Mouse (Mus musculus): ENCODE data around the gene Syce2. TPM values are rescaled to one million over a fixed set of nuclear protein-coding genes. Genes with fewer than 3 reads are reported as not detected.

Syce2 gene
- polyA plus RNA-seq, 1 experiment from 2014 or later = 110 TPM

- H3K4me1 ChIP-seq = peaks cover 14% of the 10 kb centered on the region
- H3K9me3 ChIP-seq (replicated peaks) = no peaks in the 10 kb centered on the region
- no peaks in the 10 kb centered on the region for H3K27me3 ChIP-seq (replicated peaks)
- 0 out of 2 replicates have a peak overlapping the region, but pooled peaks have one; percentile 11 for H3K27ac ChIP-seq
- no peak for ATAC-seq
- H3K9ac ChIP-seq = no peak overlapping the region
- H3K4me2 ChIP-seq = no peak overlapping the region
- WGBS (ENCODE audit: insufficient replicate concordance) = 56% methylated on average over 4 of the region's 4 CpGs
- H3K4me3 ChIP-seq = no peak overlapping the region
- H3K36me3 ChIP-seq = peaks cover 75% of the 10 kb centered on the region
Observed at GRCm38 (mm10) chr8:84884728-84885127, 12.8 kb downstream of the Syce2 start.

DNA sequence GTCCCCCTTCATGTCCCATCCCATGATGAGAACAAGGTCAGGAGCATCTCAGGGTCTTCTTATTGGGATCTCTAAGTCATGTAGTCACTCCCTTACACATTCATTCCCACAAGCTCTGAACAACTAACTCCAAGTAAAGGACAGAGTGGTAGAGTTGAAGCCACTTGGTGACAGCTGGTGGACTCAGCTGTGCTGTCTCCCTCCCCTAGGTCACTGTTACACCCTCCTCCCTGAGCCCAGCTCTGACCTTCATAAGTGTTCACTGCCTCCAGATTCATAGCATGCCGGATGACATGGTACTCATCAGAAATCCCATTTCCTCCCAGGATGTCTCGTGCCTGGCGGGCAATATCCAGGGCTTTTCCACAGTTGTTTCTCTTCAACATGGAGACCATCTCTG, 16.4 kb downstream of the Syce2 start:
- Histone ChIP-seq H3K9ac (no peak overlapping the region), H3K4me2 (no peak overlapping the region), H3K4me3 (no peak overlapping the region), H3K4me1 (peaks cover 32% of the 10 kb centered on the region), H3K27me3 (replicated peaks) (no peaks in the 10 kb centered on the region), H3K36me3 (peaks cover 87% of the 10 kb centered on the region), H3K9me3 (replicated peaks) (no peaks in the 10 kb centered on the region), H3K27ac (no peak overlapping the region)
- ATAC-seq = no peak
- 80% methylated on average over 3 of the region's 3 CpGs for WGBS (ENCODE audit: insufficient replicate concordance)

- H3K27ac ChIP-seq = no peak overlapping the region
- no peak overlapping the region for H3K9ac ChIP-seq
- WGBS (ENCODE audit: insufficient replicate concordance) = 100% methylated on average over 1 of the region's 1 CpGs
- H3K4me1 ChIP-seq = peaks cover 35% of the 10 kb centered on the region
- no peaks in the 10 kb centered on the region for H3K9me3 ChIP-seq (replicated peaks)
- H3K27me3 ChIP-seq (replicated peaks) = no peaks in the 10 kb centered on the region
- H3K36me3 ChIP-seq = peaks cover 79% of the 10 kb centered on the region
- H3K4me3 ChIP-seq = no peak overlapping the region
- no peak overlapping the region for H3K4me2 ChIP-seq
- no peak for ATAC-seq
Observed at GRCm38 (mm10) chr8:84889141-84889540, 17.2 kb downstream of the Syce2 start.

- no peaks in the 10 kb centered on the region for H3K9me3 ChIP-seq (replicated peaks)
- H3K4me1 ChIP-seq = peaks cover 40% of the 10 kb centered on the region
- H3K27ac ChIP-seq = peak overlapping the region; percentile 82
- peak overlapping the region; percentile 85 for H3K4me2 ChIP-seq
- WGBS (ENCODE audit: insufficient replicate concordance) = 12% methylated on average over 31 of the region's 31 CpGs
- no peaks in the 10 kb centered on the region for H3K27me3 ChIP-seq (replicated peaks)
- peak; percentile 6; the same call in 1 of the 2 replicates for ATAC-seq
- H3K36me3 ChIP-seq = peaks cover 39% of the 10 kb centered on the region
- peak overlapping the region; percentile 83 for H3K9ac ChIP-seq
- peak overlapping the region; percentile 80 for H3K4me3 ChIP-seq
Observed at GRCm38 (mm10) chr8:84892993-84893708, 21.2 kb downstream of the Syce2 start.

DNA sequence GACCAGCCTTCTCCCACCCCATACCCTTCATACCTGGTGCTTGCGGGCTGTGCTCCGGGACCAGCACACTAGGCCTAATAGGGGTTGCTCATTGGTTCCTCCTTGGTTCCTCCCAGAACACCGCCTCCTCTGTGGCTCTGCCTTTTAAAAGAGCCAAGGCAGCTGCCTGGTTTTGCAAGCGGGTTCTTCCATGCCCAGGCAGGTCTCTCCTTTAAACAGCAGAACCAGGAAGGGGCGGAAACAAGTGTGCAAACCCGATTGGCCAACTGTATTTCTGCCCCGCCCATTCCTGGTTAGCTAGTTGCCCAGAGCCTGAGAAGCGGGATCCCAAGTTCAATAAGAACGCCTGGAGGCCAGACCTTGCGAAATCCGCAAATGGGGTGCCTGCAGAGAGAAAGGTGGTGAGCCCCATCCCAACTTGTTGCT, 21.8 kb downstream of the Syce2 start, which contains the start of gene Gcdh:
Gcdh (minus strand) TSS at position 213 of the 426 bp plus-strand sequence.
- under 1% methylated on average over 11 of the region's 11 CpGs for WGBS (ENCODE audit: insufficient replicate concordance)
- no peaks in the 10 kb centered on the region for H3K27me3 ChIP-seq (replicated peaks)
- peak within 1 kb of the TSS; percentile 83 for H3K9ac ChIP-seq
- peaks cover 45% of the 10 kb centered on the region for H3K4me1 ChIP-seq
- H3K27ac ChIP-seq = peak within 1 kb of the TSS; percentile 82
- H3K36me3 ChIP-seq = peaks cover 34% of the 10 kb centered on the region
- H3K9me3 ChIP-seq (replicated peaks) = no peaks in the 10 kb centered on the region
- H3K4me2 ChIP-seq = peak within 1 kb of the TSS; percentile 85
- H3K4me3 ChIP-seq = peak within 1 kb of the TSS; percentile 80
- ATAC-seq = peak; percentile 96

DNA sequence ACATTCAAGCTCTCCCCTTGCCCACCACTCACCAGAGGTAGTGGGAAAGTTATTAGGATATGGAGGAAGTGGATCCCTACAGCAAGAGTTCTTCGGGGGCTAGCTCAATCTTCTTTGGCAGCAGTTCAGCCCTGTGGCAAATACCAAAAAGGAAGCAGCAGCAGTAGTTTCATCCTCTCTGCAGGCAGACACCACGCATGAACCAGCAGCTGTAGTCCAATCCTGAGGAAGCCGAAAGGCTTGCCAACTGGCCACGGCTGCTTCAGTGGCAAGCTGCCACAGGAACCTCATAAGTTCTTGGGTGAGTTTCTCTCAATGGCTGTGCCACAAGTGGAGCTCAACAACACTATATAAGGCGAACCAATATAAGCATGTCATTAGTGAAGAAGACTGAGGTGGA, 24.1 kb downstream of the Syce2 start:
- peaks cover 67% of the 10 kb centered on the region for H3K4me1 ChIP-seq
- ATAC-seq = no peak
- H3K27me3 ChIP-seq (replicated peaks) = no peaks in the 10 kb centered on the region
- no peak overlapping the region for H3K4me2 ChIP-seq
- H3K9me3 ChIP-seq (replicated peaks) = no peaks in the 10 kb centered on the region
- WGBS (ENCODE audit: insufficient replicate concordance) = 74% methylated on average over 5 of the region's 5 CpGs
- H3K4me3 ChIP-seq = no peak overlapping the region
- H3K9ac ChIP-seq = no peak overlapping the region
- H3K27ac ChIP-seq = no peak overlapping the region
- peaks cover 15% of the 10 kb centered on the region for H3K36me3 ChIP-seq

- Histone ChIP-seq H3K9me3 (replicated peaks) (no peaks in the 10 kb centered on the region), H3K36me3 (peaks cover 30% of the 10 kb centered on the region), H3K4me1 (peaks cover 68% of the 10 kb centered on the region), H3K4me2 (peak overlapping the region; percentile 96), H3K27me3 (replicated peaks) (no peaks in the 10 kb centered on the region), H3K4me3 (peak overlapping the region; percentile 97), H3K27ac (peak overlapping the region; percentile 99), H3K9ac (peak overlapping the region; percentile 100)
- WGBS (ENCODE audit: insufficient replicate concordance) = 16% methylated on average over 4 of the region's 4 CpGs
- ATAC-seq = peak; percentile 83
Observed at GRCm38 (mm10) chr8:84901071-84901470, 29.2 kb downstream of the Syce2 start.

GRCm38 (mm10) chr8:84901752-84902151, 29.8 kb downstream of the Syce2 start, which contains the start of gene Klf1:
Gene Klf1, plus strand, starts transcription at chr8:84901928.
- Histone ChIP-seq H3K27me3 (replicated peaks) (no peaks in the 10 kb centered on the region), H3K9ac (peak within 1 kb of the TSS; percentile 100), H3K4me2 (peak within 1 kb of the TSS; percentile 96), H3K4me3 (peak within 1 kb of the TSS; percentile 97), H3K4me1 (peaks cover 71% of the 10 kb centered on the region), H3K9me3 (replicated peaks) (no peaks in the 10 kb centered on the region), H3K36me3 (peaks cover 37% of the 10 kb centered on the region), H3K27ac (peak within 1 kb of the TSS; percentile 99)
- 13% methylated on average over 3 of the region's 3 CpGs for WGBS (ENCODE audit: insufficient replicate concordance)
- ATAC-seq = peak; percentile 79

DNA sequence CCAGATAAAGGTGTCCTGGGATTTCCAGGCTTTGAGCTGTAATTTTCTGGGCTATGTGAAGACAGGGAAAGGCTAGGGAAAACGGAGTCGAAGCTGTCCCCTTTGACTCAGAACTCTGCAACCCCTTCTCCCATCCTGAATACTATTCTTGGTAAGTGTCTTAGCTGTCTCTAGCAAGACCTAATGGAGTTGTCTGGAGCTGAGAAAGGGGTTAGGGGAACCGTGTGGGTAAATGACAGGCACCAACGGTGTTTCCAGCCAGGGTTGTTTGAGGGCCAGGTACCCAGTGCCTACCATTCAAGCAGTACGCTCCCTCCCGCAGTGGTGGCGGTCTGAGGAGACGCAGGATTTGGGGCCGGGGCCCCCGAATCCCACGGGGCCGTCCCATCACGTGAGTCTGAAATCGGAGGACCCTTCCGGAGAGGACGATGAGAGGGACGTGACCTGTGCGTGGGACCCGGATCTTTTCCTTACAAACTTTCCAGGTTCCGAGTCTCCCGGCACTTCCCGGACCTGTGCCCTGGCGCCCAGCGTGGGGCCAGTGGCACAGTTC, 30.5 kb downstream of the Syce2 start:
- Histone ChIP-seq H3K4me2 (peak overlapping the region; percentile 96), H3K9me3 (replicated peaks) (no peaks in the 10 kb centered on the region), H3K27ac (peak overlapping the region; percentile 99), H3K4me3 (peak overlapping the region; percentile 97), H3K27me3 (replicated peaks) (no peaks in the 10 kb centered on the region), H3K9ac (peak overlapping the region; percentile 100), H3K36me3 (peaks cover 44% of the 10 kb centered on the region), H3K4me1 (peaks cover 76% of the 10 kb centered on the region)
- 3% methylated on average over 24 of the region's 24 CpGs for WGBS (ENCODE audit: insufficient replicate concordance)
- no peak for ATAC-seq

GRCm38 (mm10) chr8:84902920-84903661, 31.2 kb downstream of the Syce2 start:
- H3K4me3 ChIP-seq = peak overlapping the region; percentile 97
- WGBS (ENCODE audit: insufficient replicate concordance) = under 1% methylated on average over 67 of the region's 68 CpGs
- H3K9me3 ChIP-seq (replicated peaks) = no peaks in the 10 kb centered on the region
- ATAC-seq = peak; percentile 73
- H3K9ac ChIP-seq = peak overlapping the region; percentile 100
- H3K27ac ChIP-seq = peak overlapping the region; percentile 99
- H3K36me3 ChIP-seq = peaks cover 46% of the 10 kb centered on the region
- H3K4me2 ChIP-seq = peak overlapping the region; percentile 96
- H3K27me3 ChIP-seq (replicated peaks) = no peaks in the 10 kb centered on the region
- peaks cover 76% of the 10 kb centered on the region for H3K4me1 ChIP-seq

DNA sequence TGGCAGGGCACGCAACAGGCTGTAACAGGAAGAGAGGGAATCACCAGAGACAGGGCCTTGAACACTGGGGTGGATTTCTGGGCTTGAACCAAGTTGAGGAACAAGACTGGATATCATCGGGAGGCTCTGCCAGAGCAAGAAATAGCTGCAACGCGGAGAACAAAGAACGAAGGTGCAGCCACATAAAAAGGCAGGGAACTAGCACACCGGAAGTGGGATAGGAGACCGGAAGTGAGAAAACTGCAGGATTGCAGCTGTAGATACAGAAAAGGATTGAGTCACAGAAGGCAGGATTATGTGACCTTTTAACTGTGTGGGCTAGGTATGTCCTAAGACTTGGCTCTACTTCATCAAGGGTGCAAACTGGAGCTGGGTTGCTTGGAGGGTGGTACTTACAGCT, 32.4 kb downstream of the Syce2 start:
- H3K9me3 ChIP-seq (replicated peaks) = no peaks in the 10 kb centered on the region
- H3K36me3 ChIP-seq = peaks cover 46% of the 10 kb centered on the region
- peak overlapping the region; percentile 57 for H3K27ac ChIP-seq
- 77% methylated on average over 7 of the region's 7 CpGs for WGBS (ENCODE audit: insufficient replicate concordance)
- H3K27me3 ChIP-seq (replicated peaks) = no peaks in the 10 kb centered on the region
- H3K4me1 ChIP-seq = peaks cover 72% of the 10 kb centered on the region
- peak overlapping the region; percentile 100; the same call in 1 of the 2 replicates for H3K9ac ChIP-seq
- H3K4me3 ChIP-seq = peak overlapping the region; percentile 97
- peak overlapping the region; percentile 96 for H3K4me2 ChIP-seq
- ATAC-seq = no peak

- H3K9ac ChIP-seq = no peak overlapping the region
- H3K36me3 ChIP-seq = peaks cover 66% of the 10 kb centered on the region
- H3K4me3 ChIP-seq = no peak overlapping the region
- H3K4me1 ChIP-seq = peaks cover 64% of the 10 kb centered on the region
- peak overlapping the region; percentile 90 for H3K27ac ChIP-seq
- peak overlapping the region; percentile 93; the same call in 1 of the 2 replicates for H3K4me2 ChIP-seq
- WGBS (ENCODE audit: insufficient replicate concordance) = 87% methylated on average over 9 of the region's 9 CpGs
- H3K9me3 ChIP-seq (replicated peaks) = no peaks in the 10 kb centered on the region
- ATAC-seq = no peak
- peaks cover 20% of the 10 kb centered on the region for H3K27me3 ChIP-seq (replicated peaks)
Observed at GRCm38 (mm10) chr8:84907037-84907436, 35.1 kb downstream of the Syce2 start.

Data from liver, embryonic 12.5 days (tissue).